Mouse (Mus musculus) liver, adult (tissue): ENCODE results near the gene Sycn.

Experiments used
- GATA4 ChIP-seq: IDR thresholded peaks from 2 replicates; pipeline ENCODE4 v1.6.1; 2014; ENCODE audit warnings: mild to moderate bottlenecking, low read length; ENCODE audit not compliant: insufficient replicate concordance

Gene Sycn

DNA sequence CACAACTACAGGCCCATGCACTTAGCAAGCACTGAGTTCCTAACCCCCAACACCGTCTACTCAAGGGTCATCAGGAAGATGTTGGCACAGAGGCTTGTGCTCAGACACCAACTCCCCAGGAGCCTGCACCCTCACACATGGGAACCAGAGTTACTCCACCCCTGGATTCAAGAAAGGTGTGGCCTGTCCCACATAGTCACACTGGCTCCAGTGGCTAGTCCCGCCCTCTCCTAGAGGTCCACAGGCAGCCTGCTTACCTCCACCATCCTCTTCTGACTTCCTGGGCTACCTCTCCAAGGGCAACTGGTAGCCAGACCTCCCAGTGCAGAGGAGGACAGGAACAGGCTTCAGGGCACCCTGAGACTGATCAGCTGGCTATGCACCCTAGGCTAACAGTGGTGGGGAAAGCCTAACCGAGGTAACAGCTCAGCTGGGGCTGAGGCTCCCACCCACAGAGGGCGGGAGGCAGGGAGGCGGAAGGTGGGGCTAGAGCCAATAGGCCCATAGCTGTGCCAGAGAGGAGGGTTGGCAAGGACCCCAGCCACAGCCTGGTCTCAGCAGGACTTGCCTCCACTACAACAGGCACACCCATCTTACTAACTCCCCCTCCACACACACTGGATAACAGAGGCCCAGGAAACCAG, 35.7 kb downstream of the Sycn start:
- TF ChIP-seq GATA4, result no peak

DNA sequence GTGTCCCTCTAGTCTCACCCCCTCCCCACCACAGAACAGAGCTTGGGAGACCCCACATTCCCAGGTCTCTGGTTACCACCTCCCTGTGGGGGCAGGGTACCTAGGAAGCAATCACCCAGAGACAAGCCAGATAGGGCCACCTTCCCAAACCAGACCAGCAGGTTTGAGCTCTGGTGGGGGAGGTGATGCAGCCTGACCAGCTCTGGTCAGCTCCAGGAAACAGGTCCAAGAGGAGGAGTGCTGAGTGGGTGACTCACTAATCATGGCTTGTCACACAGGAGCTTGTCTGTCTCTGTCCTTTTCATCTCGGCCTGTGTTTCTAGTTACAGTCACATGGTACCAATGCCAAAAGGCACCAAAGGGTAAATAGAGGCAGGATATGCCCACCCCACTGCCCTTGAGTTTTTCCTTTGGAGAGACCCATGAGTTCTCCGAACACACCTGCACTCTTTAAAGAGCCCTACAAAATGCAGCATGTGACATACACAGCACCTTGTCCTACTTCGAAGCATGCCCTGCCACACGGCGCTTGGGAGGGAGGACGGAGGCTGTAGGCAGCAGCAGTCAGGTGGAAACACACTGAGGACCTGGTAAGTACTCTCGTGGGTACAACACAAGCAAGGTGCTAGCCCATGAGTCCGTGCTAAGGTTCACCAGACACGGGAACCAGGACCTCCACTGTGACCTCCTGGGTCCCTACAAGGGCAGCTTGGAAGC, 37.3 kb downstream of the Sycn start:
- no peak for TF ChIP-seq GATA4

DNA sequence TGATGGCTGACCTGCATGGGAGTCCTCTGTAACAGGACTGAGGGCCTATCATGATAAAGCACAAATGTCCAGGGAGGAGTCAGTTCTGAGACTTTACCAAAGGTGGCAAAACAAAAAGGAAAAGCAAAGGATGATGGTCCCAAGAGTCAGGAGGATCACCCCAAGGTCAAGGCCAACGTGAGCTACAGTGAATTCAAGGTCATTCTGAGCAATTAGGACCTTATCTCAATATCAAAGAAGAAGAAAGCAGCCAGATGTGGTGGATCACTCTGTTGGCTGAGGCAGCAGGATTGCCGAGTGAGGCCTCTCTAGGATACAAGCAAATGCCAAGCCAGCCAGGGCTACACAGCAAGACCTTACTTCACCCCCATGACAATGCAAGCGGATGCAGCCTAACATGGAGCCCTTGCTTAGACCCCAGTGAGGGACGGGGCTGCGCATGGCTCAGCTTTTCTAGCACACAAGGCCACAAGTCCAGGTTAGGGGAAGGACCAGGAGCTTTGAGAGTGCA, 37.9 kb downstream of the Sycn start:
- TF ChIP-seq GATA4, result no peak

DNA sequence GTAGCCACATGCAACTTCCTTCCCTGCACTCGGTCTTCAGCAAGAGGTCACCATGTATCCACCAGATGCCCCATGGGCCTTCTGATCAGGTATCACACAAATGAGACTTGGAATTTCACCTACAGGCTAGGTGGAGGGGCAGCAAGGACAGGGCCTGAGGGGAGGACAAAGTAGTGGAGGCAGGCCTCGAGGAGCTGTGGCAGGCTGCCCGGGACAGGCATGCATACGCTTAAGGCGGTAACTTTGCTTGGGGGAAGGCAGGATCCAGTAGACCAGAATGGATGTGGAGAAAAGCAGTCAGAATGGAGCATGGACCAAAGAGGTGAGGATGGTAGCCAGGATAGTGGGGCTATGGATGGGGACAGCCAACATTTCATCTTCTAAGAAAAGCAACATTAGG, 39.1 kb downstream of the Sycn start:
- no peak for TF ChIP-seq GATA4

DNA sequence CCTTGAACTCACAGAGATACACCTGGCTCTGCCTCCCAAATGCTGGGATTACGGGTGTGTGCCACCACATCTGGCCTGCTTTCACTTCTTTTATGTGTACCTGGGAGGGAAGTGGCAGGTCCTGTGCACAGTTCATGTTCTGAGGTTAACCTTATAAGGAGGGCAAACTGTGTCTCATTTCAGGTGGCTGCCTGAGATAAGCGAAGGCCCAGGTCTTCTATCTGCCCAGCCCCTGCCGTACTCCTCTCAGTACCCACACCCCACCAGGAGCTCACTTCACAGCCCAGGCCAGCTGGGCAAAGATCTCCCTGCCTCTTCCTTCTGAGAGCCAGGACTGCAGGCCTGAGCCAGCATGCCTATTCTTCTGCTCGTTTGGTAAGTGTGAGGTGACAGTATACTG, 41.0 kb downstream of the Sycn start:
- TF ChIP-seq GATA4, result no peak

DNA sequence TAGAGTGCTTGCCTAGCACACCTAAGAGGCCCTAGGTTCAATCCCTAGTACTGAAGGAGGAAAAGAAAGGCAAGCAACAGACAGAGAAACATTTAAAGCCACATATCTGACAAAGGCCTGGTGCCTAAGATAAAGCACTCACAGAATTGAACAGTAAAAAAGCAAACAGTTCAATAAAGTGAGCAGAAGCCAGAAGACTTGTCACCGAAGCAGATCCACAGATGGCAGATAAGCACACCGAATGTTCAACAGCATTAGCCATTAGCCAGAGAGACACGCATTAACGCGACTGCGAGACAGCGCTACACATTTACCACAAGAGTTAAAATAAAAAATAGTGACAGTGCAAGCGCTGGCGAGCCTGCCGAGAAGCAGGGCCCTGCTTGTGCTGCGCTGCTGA, 42.2 kb downstream of the Sycn start:
- no peak for TF ChIP-seq GATA4

DNA sequence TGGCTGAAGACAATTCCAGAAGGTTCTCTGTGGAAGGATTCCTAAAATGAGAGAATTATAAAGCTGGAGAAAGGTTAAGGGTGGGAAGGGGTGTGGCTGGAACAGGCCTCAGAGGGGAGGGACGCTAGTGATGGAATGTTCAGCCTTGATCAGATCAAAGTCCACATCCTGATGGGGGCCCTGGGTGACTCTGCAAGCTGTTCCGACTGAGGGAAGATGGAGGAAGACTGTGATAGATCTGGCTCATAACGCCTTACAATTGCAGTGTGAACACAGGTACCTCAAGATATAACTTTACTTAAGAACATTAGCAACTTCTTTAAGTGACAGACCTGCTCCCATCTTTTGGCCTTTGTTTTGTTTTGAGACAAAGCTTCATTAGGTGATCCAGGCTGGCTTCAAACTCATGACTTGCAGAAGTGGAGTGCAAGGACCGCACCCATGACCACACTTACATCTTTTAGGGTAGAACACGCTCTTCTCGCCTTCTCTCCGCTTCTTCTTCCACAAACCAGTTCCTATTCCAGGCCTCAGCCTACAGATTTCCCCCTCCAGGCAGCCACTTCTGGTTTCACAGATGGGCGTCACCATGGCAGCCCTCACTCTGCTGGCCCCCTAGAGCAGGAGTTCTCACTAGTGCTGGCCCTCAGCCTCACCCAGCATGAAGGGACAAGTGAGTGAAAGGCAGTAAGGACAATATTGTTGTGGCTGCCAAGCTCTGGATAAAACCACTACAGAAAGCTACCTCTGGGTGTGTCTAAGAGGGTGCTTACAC, 43.1 kb downstream of the Sycn start:
- no peak for TF ChIP-seq GATA4

DNA sequence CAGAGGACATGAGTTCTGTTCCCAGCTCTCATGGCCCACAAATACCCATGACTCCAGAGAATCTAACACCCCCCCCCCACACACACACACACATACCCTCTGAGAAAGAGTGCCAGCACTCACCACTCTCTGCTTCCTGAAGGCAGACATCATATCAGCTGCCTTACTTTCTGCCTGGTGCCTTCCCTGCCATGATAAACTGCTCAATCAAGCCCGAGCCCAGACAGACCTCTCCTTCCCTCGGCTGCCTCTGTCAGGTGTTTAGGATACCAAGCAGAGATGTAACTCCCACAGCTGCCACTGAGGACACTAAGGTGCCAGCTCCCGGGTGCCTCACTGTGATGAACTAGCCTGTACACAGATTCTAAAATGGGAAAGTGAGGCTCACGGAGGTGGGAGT, 43.8 kb downstream of the Sycn start:
- TF ChIP-seq GATA4, result no peak

DNA sequence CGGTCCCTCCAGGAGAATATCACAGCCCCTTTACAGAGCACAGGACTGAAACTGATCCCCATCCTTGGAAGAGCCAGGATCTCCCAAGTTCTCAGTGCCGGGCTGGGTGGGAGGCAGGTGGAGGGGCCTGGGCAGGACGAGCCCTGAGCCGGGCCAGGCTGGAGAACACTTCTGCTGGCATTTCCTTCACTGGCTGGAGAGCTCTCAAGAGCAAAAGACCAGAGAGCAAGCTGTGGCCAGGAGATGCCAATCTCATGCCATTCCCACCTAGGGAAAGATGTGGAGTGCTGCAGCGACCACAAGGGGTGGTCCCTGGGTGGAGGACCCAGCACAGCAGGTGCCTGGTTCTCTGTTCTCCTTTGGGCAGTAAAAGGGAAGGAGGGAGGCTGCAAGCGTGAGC, 44.3 kb downstream of the Sycn start:
- TF ChIP-seq GATA4, result no peak

DNA sequence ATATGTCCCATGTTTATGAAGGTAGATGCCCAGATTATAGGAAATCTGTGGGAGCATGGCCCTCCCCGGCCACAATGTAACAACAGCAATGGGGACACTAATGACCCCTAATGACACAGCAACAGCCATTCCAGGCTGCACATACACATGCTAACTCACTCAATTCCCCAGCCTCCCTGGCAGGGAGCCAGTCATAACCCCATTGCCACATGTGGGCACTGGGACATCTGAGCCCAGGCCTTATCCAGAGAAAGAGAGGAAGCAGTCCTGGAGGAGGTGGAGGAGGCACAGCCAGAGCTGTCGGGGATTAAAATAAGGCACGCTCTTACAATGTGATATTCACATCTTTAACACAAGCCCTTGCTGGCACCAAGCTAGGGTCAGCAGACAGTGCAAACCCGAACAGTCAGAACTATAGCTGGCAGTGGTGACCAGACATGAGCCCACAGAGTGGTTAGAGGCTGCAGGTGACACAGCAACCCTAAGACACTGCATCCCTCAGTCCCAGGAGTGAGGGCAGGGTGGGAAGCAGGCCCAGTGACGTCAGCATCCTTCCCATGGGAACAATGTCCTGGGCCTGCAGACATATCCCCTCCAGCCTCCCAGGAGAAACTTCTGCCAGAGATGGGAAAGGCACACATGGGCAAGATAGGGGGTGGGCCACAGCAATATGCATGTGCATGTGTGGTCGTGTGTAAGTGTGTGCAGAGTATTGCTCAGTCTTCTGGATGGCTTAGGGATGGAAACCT, 46.2 kb downstream of the Sycn start:
- no peak for TF ChIP-seq GATA4

DNA sequence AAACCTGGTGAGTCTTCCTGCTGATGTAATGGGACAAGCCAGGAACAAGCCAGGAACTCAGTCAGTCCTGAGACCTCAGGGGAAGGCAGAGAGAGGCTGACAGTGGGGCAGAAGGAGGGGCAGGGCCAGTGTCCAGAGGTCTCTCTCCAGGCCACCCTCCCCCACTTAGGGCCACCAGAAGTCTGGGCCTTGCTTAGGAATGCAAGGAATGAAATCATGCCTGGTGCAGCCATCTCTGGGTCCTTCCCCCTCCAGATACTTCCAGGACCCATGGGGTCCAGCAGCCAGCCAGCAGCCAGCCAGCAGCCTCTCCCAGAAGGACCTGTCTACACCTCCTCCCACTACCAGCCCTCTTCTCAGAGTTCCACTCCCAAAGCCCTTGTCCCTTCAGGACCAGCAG, 47.0 kb downstream of the Sycn start:
- TF ChIP-seq GATA4, result no peak
